Mouse (Mus musculus): Measurements from ENCODE around the gene Mrrf. TPM values are rescaled to one million over a fixed set of nuclear protein-coding genes. Genes with fewer than 3 reads are reported as not detected.

Gene Mrrf
- polyA plus RNA-seq, 1 experiment, result 10.6 TPM

GRCm38 (mm10) chr2:36197919-36198881 is 62.0 kb downstream of the Mrrf start:
- TF ChIP-seq POLR2A (IDR thresholded peaks at IDR 0.05; ENCODE audit: borderline replicate concordance, low read depth, low read length), result no peak
- no peak for TF ChIP-seq CTCF (IDR thresholded peaks at IDR 0.05; ENCODE audit: low read depth, low read length)
- Histone ChIP-seq H3K27ac (ENCODE audit: insufficient read depth, low read depth, low read length) (no peak overlapping the region), H3K4me1 (ENCODE audit: control insufficient read depth, insufficient read depth, low read length) (no peaks in the 10 kb centered on the region), H3K4me3 (ENCODE audit: insufficient read depth, low read length) (no peak overlapping the region)

GRCm38 (mm10) chr2:36198882-36199262 is 62.7 kb downstream of the Mrrf start:
- TF ChIP-seq CTCF (IDR thresholded peaks at IDR 0.05; ENCODE audit: low read depth, low read length), result no peak
- Histone ChIP-seq H3K27ac (ENCODE audit: insufficient read depth, low read depth, low read length) (no peak overlapping the region), H3K4me3 (ENCODE audit: insufficient read depth, low read length) (no peak overlapping the region), H3K4me1 (ENCODE audit: control insufficient read depth, insufficient read depth, low read length) (no peaks in the 10 kb centered on the region)

- Histone ChIP-seq H3K4me3 (ENCODE audit: insufficient read depth, low read length) (no peak overlapping the region), H3K27ac (ENCODE audit: insufficient read depth, low read depth, low read length) (no peak overlapping the region), H3K4me1 (ENCODE audit: control insufficient read depth, insufficient read depth, low read length) (no peaks in the 10 kb centered on the region)
- no peak for TF ChIP-seq POLR2A (IDR thresholded peaks at IDR 0.05; ENCODE audit: borderline replicate concordance, low read depth, low read length)
- no peak for TF ChIP-seq CTCF (IDR thresholded peaks at IDR 0.05; ENCODE audit: low read depth, low read length)
Measured at GRCm38 (mm10) chr2:36200813-36201212, 64.6 kb downstream of the Mrrf start.

- Histone ChIP-seq H3K4me3 (ENCODE audit: insufficient read depth, low read length) (no peak overlapping the region), H3K4me1 (ENCODE audit: control insufficient read depth, insufficient read depth, low read length) (no peaks in the 10 kb centered on the region), H3K27ac (ENCODE audit: insufficient read depth, low read depth, low read length) (no peak overlapping the region)
- TF ChIP-seq POLR2A (IDR thresholded peaks at IDR 0.05; ENCODE audit: borderline replicate concordance, low read depth, low read length), result no peak
- TF ChIP-seq CTCF (IDR thresholded peaks at IDR 0.05; ENCODE audit: low read depth, low read length), result no peak
Measured at GRCm38 (mm10) chr2:36201756-36202610, 65.8 kb downstream of the Mrrf start.

GRCm38 (mm10) chr2:36202611-36202880 is 66.4 kb downstream of the Mrrf start:
- H3K4me1 ChIP-seq (ENCODE audit: control insufficient read depth, insufficient read depth, low read length), result no peaks in the 10 kb centered on the region
- TF ChIP-seq CTCF (IDR thresholded peaks at IDR 0.05; ENCODE audit: low read depth, low read length) (no peak), POLR2A (IDR thresholded peaks at IDR 0.05; ENCODE audit: borderline replicate concordance, low read depth, low read length) (no peak)
- no peak overlapping the region for H3K27ac ChIP-seq (ENCODE audit: insufficient read depth, low read depth, low read length)
- H3K4me3 ChIP-seq (ENCODE audit: insufficient read depth, low read length), result no peak overlapping the region

- H3K4me3 ChIP-seq (ENCODE audit: insufficient read depth, low read length), result peak overlapping the region; percentile 12; the same call in 1 of the 2 replicates
- no peak for TF ChIP-seq POLR2A (IDR thresholded peaks at IDR 0.05; ENCODE audit: borderline replicate concordance, low read depth, low read length)
- no peak for TF ChIP-seq CTCF (IDR thresholded peaks at IDR 0.05; ENCODE audit: low read depth, low read length)
- H3K27ac ChIP-seq (ENCODE audit: insufficient read depth, low read depth, low read length), result no peak overlapping the region
- H3K4me1 ChIP-seq (ENCODE audit: control insufficient read depth, insufficient read depth, low read length), result no peaks in the 10 kb centered on the region
Measured at GRCm38 (mm10) chr2:36203011-36203825, 67.0 kb downstream of the Mrrf start.

GRCm38 (mm10) chr2:36204595-36204994 is 68.4 kb downstream of the Mrrf start:
- H3K4me1 ChIP-seq (ENCODE audit: control insufficient read depth, insufficient read depth, low read length), result no peaks in the 10 kb centered on the region
- no peak overlapping the region for H3K4me3 ChIP-seq (ENCODE audit: insufficient read depth, low read length)
- H3K27ac ChIP-seq (ENCODE audit: insufficient read depth, low read depth, low read length), result no peak overlapping the region
- no peak for TF ChIP-seq CTCF (IDR thresholded peaks at IDR 0.05; ENCODE audit: low read depth, low read length)
- TF ChIP-seq POLR2A (IDR thresholded peaks at IDR 0.05; ENCODE audit: borderline replicate concordance, low read depth, low read length), result no peak

GRCm38 (mm10) chr2:36207071-36207470 is 70.9 kb downstream of the Mrrf start:
- TF ChIP-seq POLR2A (IDR thresholded peaks at IDR 0.05; ENCODE audit: borderline replicate concordance, low read depth, low read length) (no peak), CTCF (IDR thresholded peaks at IDR 0.05; ENCODE audit: low read depth, low read length) (no peak)
- Histone ChIP-seq H3K4me3 (ENCODE audit: insufficient read depth, low read length) (no peak overlapping the region), H3K4me1 (ENCODE audit: control insufficient read depth, insufficient read depth, low read length) (no peaks in the 10 kb centered on the region), H3K27ac (ENCODE audit: insufficient read depth, low read depth, low read length) (no peak overlapping the region)

- peaks cover under 1% of the 10 kb centered on the region; the same call in 1 of the 2 replicates for H3K4me1 ChIP-seq (ENCODE audit: control insufficient read depth, insufficient read depth, low read length)
- TF ChIP-seq CTCF (IDR thresholded peaks at IDR 0.05; ENCODE audit: low read depth, low read length) (no peak), POLR2A (IDR thresholded peaks at IDR 0.05; ENCODE audit: borderline replicate concordance, low read depth, low read length) (no peak)
- H3K27ac ChIP-seq (ENCODE audit: insufficient read depth, low read depth, low read length), result no peak overlapping the region
- no peak overlapping the region for H3K4me3 ChIP-seq (ENCODE audit: insufficient read depth, low read length)
Measured at GRCm38 (mm10) chr2:36210796-36211195, 74.6 kb downstream of the Mrrf start.
